9 mouse cellular contexts compared by ENCODE assay signal in genomic region chr4:132178630-132179059, GRCm38 (mm10). TPM values are rescaled to one million over a fixed set of nuclear protein-coding genes. Genes with fewer than 3 reads are reported as not detected.
DNase-seq lines count a peak whose midpoint lies in the region; TF ChIP-seq lines count a peak whose summit lies in the region.
"Had no signal": no experiment of that assay in that cellular context is flagged by ENCODE, and none has a peak within 500 bp of the region (broad histone marks: within the 10 kb centered on the region; RNA-seq: fewer than 3 reads in every experiment).

No protein-coding gene starts in this region.

- H3ac ChIP-seq in myocyte (ENCODE audit: control insufficient read depth, insufficient read length): no peak overlapping the region

- H3K27ac ChIP-seq in testis, adult 2 months (ENCODE audit: control insufficient read depth, insufficient read depth, low read depth, low read length): no peak overlapping the region

- peak overlapping the region; percentile 59 for H3K4me2 ChIP-seq in myocyte (ENCODE audit: low read depth)

- TF ChIP-seq CTCF in testis, adult 2 months (IDR thresholded peaks at IDR 0.05; ENCODE audit: control insufficient read depth, insufficient read depth, insufficient replicate concordance, low read depth, low read length): peak; percentile 29; the same call in 1 of the 2 replicates

- no peaks in the 10 kb centered on the region for H3K27me3 ChIP-seq in myocyte (ENCODE audit: control insufficient read depth, insufficient read depth, insufficient read length)
- no peaks in the 10 kb centered on the region for H3K27me3 ChIP-seq in testis, adult 2 months (ENCODE audit: control insufficient read depth, insufficient read depth, low read length)

- DNase-seq in urinary bladder, adult 18-20 months (ENCODE audit: low spot score in 2 of 2): peak; percentile 21 to 30
- no peak for DNase-seq in urinary bladder, adult 2 months (ENCODE audit: low spot score)
- peak; percentile 66 for DNase-seq in cerebellum, adult 8-10 months
- peak; percentile 82 for DNase-seq in forelimb bud, embryonic 11.5 days (ENCODE audit: low read depth, low spot score)
- DNase-seq in kidney, adult 11 months: peak; percentile 15
- peak; percentile 44 for DNase-seq in liver

- H3K4me3 ChIP-seq in myocyte: no peak overlapping the region
- no peak overlapping the region for H3K4me3 ChIP-seq in testis, adult 2 months (ENCODE audit: control insufficient read depth, low read depth, low read length)
- H3K4me3 ChIP-seq: erythroblast, embryonic 14.5 days had no signal

- no peaks in the 10 kb centered on the region for H3K79me2 ChIP-seq in myocyte (ENCODE audit: control insufficient read depth, insufficient read depth)

- H3K4me1 ChIP-seq in testis, adult 2 months (ENCODE audit: control insufficient read depth, insufficient read depth, low read length): peaks cover 12% of the 10 kb centered on the region

- peaks cover 11% of the 10 kb centered on the region for H3K36me3 ChIP-seq in myocyte (ENCODE audit: control insufficient read depth, insufficient read depth)
- H3K36me3 ChIP-seq in testis, adult 2 months (ENCODE audit: control insufficient read depth, insufficient read depth, low read length): no peaks in the 10 kb centered on the region; the same call in 1 of the 2 replicates

- TF ChIP-seq POLR2A in myocyte (IDR thresholded peaks at IDR 0.05; ENCODE audit: insufficient read length, low read depth): no peak
- no peak for TF ChIP-seq POLR2A in testis, adult 2 months (IDR thresholded peaks at IDR 0.05; ENCODE audit: control insufficient read depth, low read depth, low read length)

TF ChIP-seq in myocyte, 11 proteins besides CTCF, POLR2A, EP300 and RAD21:
- TF ChIP-seq POLR2AphosphoS2 (IDR thresholded peaks at IDR 0.05; ENCODE audit: insufficient read length, low read depth): no peak
- no peak for TF ChIP-seq TCF12 (IDR thresholded peaks at IDR 0.05; ENCODE audit: insufficient read depth, poor library complexity, severe bottlenecking)
- TF ChIP-seq REST (IDR thresholded peaks at IDR 0.05; ENCODE audit: insufficient read depth, insufficient read length): no peak
- no peak for TF ChIP-seq MAX (IDR thresholded peaks at IDR 0.05; ENCODE audit: low read depth)
- TF ChIP-seq MYOD1 (IDR thresholded peaks at IDR 0.05; ENCODE audit: control insufficient read depth in 1 of 3, insufficient read length in 2 of 3, low read depth in 2 of 3): no peak
- TF ChIP-seq TCF3 (IDR thresholded peaks at IDR 0.05; ENCODE audit: insufficient read length, low read depth): no peak
- no peak for TF ChIP-seq E2F4 (IDR thresholded peaks at IDR 0.05; ENCODE audit: insufficient read depth)
- TF ChIP-seq USF1 (IDR thresholded peaks at IDR 0.05; ENCODE audit: low read depth): no peak
- no peak for TF ChIP-seq CEBPB (IDR thresholded peaks at IDR 0.05; ENCODE audit: insufficient read depth, poor library complexity, severe bottlenecking)
- TF ChIP-seq SRF (IDR thresholded peaks at IDR 0.05; ENCODE audit: control insufficient read depth, insufficient read length, low read depth): no peak
- TF ChIP-seq MYOG (IDR thresholded peaks at IDR 0.05; ENCODE audit: control insufficient read depth in 1 of 3, insufficient read depth in 1 of 3, insufficient read length in 2 of 3, low read depth in 2 of 3): no peak

RNA-seq across cellular contexts. Expression of gene Ythdf2, which starts 33.5 kb away (rescaled TPM):
- polyA plus RNA-seq in urinary bladder, adult 2 months (2012; rRNA removed): 22.1 and 22.2 TPM in 2 replicates
- 20.7 TPM for polyA plus RNA-seq in myocyte (2012; fragmentation: generic; extraction: Trizol)
- 11.9 and 14.5 TPM in 2 replicates for polyA plus RNA-seq in testis, adult 2 months (2012; rRNA removed)

RNA-seq across cellular contexts. Expression of gene Oprd1, which starts 34.4 kb away (rescaled TPM):
- 1.4 and 1.6 TPM in 2 replicates for polyA plus RNA-seq in urinary bladder, adult 2 months (2012; rRNA removed)
- not detected for polyA plus RNA-seq in myocyte (2012; fragmentation: generic; extraction: Trizol)
- 0.61 and 0.83 TPM in 2 replicates for polyA plus RNA-seq in testis, adult 2 months (2012; rRNA removed)
- polyA plus RNA-seq: erythroblast, embryonic 14.5 days had no signal
